Mouse (Mus musculus): Measurements from ENCODE around the gene Mybphl. TPM values are rescaled to one million over a fixed set of nuclear protein-coding genes. Genes with fewer than 3 reads are reported as not detected.
A peak's percentile ranks its signal among the peaks of the same experiment; 100 is the strongest.

Gene Mybphl
- polyA plus RNA-seq, 1 experiment, result 0.15 TPM

DNA sequence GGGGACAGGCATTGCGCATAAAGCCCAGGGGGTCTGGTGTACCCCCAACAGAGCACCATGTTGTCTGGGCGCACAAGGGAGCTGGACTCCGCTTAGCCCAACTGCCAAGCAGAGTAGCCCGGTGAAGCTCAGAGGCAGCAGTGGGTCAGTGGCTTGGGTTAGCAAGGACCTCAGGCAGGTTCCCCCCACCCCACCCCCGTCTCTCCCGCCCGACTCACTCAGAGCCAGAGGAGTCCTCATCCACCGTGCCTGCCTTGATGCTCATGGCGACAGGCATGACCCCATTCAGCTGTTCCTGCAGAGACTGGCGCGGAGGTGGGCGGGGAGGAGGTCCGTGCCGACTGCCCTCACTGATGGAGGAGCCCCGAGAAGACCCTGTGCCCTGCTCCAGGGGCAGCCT is 28.1 kb downstream of the Mybphl start:
- WGBS, result 87% methylated on average over 15 of the region's 15 CpGs
- H3K4me3 ChIP-seq (ENCODE audit: extremely low read depth, insufficient read depth, insufficient read length), result no peak overlapping the region
- no peak overlapping the region for H3K27ac ChIP-seq (ENCODE audit: insufficient read depth, low read length)
- DNase-seq (ENCODE audit: low read depth in 1 of 2, low spot score in 2 of 2), result no peak
- H3K36me3 ChIP-seq (ENCODE audit: control insufficient read depth, insufficient read depth, low read length), result no peaks in the 10 kb centered on the region
- no peaks in the 10 kb centered on the region for H3K27me3 ChIP-seq (ENCODE audit: control insufficient read depth, insufficient read depth, low read length)
- H3K4me1 ChIP-seq (ENCODE audit: control insufficient read depth, insufficient read depth, insufficient read length), result no peaks in the 10 kb centered on the region
- TF ChIP-seq POLR2A (IDR thresholded peaks at IDR 0.05; ENCODE audit: low read depth, low read length) (no peak), CTCF (IDR thresholded peaks at IDR 0.05; ENCODE audit: extremely low read depth, insufficient read depth, insufficient read length, insufficient replicate concordance) (no peak)

DNA sequence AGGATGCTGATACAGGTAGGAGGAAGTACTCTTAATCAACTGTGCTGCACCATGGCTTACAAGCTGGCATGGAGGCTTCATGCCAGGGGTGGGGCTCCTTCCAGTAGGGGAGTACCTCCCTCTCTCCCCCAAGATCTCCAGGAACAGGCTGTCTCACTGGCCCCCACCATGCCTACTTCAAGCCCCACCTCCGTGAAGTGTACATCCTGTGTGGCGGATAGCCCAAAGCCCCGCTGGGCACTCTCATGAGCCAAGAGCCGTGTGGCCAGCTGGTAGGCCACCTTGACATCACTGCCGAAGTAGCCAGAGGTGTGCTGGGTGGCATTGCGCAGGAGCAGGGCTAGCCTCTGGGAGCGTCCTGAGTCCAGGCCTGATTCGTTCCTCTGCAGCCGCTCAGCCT is 33.6 kb downstream of the Mybphl start:
- DNase-seq (ENCODE audit: low read depth in 1 of 2, low spot score in 2 of 2), result no peak
- no peaks in the 10 kb centered on the region for H3K4me1 ChIP-seq (ENCODE audit: control insufficient read depth, insufficient read depth, insufficient read length)
- H3K4me3 ChIP-seq (ENCODE audit: extremely low read depth, insufficient read depth, insufficient read length), result no peak overlapping the region
- 88% methylated on average over 9 of the region's 9 CpGs for WGBS
- H3K27ac ChIP-seq (ENCODE audit: insufficient read depth, low read length), result no peak overlapping the region
- TF ChIP-seq POLR2A (IDR thresholded peaks at IDR 0.05; ENCODE audit: low read depth, low read length) (no peak), CTCF (IDR thresholded peaks at IDR 0.05; ENCODE audit: extremely low read depth, insufficient read depth, insufficient read length, insufficient replicate concordance) (no peak)
- H3K36me3 ChIP-seq (ENCODE audit: control insufficient read depth, insufficient read depth, low read length), result no peaks in the 10 kb centered on the region
- H3K27me3 ChIP-seq (ENCODE audit: control insufficient read depth, insufficient read depth, low read length), result no peaks in the 10 kb centered on the region

DNA sequence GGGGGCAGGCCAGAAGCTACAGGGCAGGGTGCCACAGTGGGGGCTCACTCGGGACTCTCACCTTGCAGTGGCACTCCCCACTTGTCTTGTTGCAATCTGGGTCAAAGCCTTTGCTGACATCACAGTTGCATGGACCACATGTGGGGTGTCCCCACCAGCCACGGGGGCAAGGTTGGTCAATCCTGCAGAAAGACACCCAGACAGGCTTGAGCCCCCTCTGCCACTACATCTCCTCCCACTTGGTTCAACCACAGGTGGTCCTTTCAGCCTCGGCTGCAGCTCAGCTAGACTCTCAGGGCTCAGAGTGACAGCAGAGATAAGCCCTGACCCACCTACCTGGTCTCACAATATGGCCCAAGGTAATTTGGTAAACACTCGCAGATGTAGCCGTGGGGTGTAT is 35.7 kb downstream of the Mybphl start:
- no peaks in the 10 kb centered on the region for H3K36me3 ChIP-seq (ENCODE audit: control insufficient read depth, insufficient read depth, low read length)
- no peak for DNase-seq (ENCODE audit: low read depth in 1 of 2, low spot score in 2 of 2)
- TF ChIP-seq POLR2A (IDR thresholded peaks at IDR 0.05; ENCODE audit: low read depth, low read length) (no peak), CTCF (IDR thresholded peaks at IDR 0.05; ENCODE audit: extremely low read depth, insufficient read depth, insufficient read length, insufficient replicate concordance) (no peak)
- H3K4me3 ChIP-seq (ENCODE audit: extremely low read depth, insufficient read depth, insufficient read length), result no peak overlapping the region
- H3K4me1 ChIP-seq (ENCODE audit: control insufficient read depth, insufficient read depth, insufficient read length), result no peaks in the 10 kb centered on the region
- 88% methylated on average over 5 of the region's 5 CpGs for WGBS
- H3K27ac ChIP-seq (ENCODE audit: insufficient read depth, low read length), result no peak overlapping the region
- no peaks in the 10 kb centered on the region for H3K27me3 ChIP-seq (ENCODE audit: control insufficient read depth, insufficient read depth, low read length)

DNA sequence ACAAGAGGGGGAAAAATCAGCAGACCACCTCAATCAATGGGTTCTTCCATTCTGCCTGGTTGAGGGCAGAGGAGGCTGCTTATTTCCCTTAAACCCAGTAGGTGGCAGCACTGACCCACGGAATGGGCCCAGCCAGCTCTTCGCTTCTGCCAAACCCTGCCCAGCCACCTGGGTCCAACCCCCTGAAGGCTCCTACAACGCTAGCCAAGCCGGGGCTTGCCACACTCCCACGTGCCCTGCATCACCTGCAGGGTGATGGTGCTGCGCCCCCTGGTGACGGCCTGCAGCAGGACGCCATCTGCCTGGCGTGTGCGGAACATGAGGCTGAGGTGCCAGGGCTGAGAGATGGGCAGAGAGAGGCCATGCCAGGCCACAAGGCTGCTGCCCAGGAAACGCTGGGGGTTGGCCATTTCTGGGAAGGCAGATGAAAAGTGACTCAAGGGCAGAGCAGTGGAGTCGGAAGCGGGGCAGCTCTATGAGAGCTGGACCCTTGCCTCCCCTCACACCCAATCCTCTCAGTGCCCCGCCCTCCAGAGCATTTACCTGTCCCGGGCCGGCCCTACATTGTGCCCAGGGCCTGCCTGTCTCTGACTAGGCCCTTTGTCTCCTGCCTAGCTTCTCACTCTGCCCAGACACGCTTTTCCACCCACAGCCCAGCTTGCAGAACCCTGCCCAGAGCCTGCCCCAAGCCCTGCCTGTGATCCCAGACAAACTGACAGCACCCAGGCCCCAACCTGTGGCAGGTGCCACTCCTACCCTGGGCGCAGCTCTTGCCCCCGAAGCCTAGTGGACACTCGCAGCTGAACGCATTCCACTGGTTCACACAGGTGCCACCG is 37.2 kb downstream of the Mybphl start:
- no peaks in the 10 kb centered on the region for H3K27me3 ChIP-seq (ENCODE audit: control insufficient read depth, insufficient read depth, low read length)
- TF ChIP-seq POLR2A (IDR thresholded peaks at IDR 0.05; ENCODE audit: low read depth, low read length), result no peak
- TF ChIP-seq CTCF (IDR thresholded peaks at IDR 0.05; ENCODE audit: extremely low read depth, insufficient read depth, insufficient read length, insufficient replicate concordance), result peak; percentile 81; the same call in 1 of the 2 replicates
- H3K27ac ChIP-seq (ENCODE audit: insufficient read depth, low read length), result no peak overlapping the region
- no peak overlapping the region for H3K4me3 ChIP-seq (ENCODE audit: extremely low read depth, insufficient read depth, insufficient read length)
- no peaks in the 10 kb centered on the region for H3K36me3 ChIP-seq (ENCODE audit: control insufficient read depth, insufficient read depth, low read length)
- 38% methylated on average over 22 of the region's 22 CpGs for WGBS
- no peaks in the 10 kb centered on the region for H3K4me1 ChIP-seq (ENCODE audit: control insufficient read depth, insufficient read depth, insufficient read length)
- DNase-seq (ENCODE audit: low read depth in 1 of 2, low spot score in 2 of 2), result peak; percentile 88

DNA sequence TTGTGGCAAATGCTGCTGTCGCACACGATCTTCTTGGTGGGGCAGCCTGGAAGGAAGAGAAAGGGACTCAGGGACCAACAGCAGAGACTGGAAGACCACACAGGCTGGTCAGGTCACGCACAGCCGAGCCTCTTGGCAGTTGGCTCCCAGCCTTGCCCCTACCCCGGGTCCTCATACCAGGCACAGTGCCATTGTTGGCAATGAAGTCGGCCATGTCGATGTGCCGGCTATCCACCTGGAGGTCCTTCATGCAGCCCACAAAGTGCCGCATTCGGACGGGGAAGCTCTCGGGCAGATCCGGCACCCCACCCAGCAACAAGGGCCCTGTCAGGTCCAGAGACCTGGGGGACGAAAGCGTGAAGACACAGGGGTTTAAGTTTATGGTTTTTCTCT is 37.8 kb downstream of the Mybphl start:
- no peak overlapping the region for H3K4me3 ChIP-seq (ENCODE audit: extremely low read depth, insufficient read depth, insufficient read length)
- TF ChIP-seq POLR2A (IDR thresholded peaks at IDR 0.05; ENCODE audit: low read depth, low read length), result no peak
- TF ChIP-seq CTCF (IDR thresholded peaks at IDR 0.05; ENCODE audit: extremely low read depth, insufficient read depth, insufficient read length, insufficient replicate concordance), result no peak
- H3K36me3 ChIP-seq (ENCODE audit: control insufficient read depth, insufficient read depth, low read length), result no peaks in the 10 kb centered on the region
- H3K4me1 ChIP-seq (ENCODE audit: control insufficient read depth, insufficient read depth, insufficient read length), result no peaks in the 10 kb centered on the region
- 93% methylated on average over 15 of the region's 15 CpGs for WGBS
- DNase-seq (ENCODE audit: low read depth in 1 of 2, low spot score in 2 of 2), result no peak
- no peak overlapping the region for H3K27ac ChIP-seq (ENCODE audit: insufficient read depth, low read length)
- H3K27me3 ChIP-seq (ENCODE audit: control insufficient read depth, insufficient read depth, low read length), result no peaks in the 10 kb centered on the region

DNA sequence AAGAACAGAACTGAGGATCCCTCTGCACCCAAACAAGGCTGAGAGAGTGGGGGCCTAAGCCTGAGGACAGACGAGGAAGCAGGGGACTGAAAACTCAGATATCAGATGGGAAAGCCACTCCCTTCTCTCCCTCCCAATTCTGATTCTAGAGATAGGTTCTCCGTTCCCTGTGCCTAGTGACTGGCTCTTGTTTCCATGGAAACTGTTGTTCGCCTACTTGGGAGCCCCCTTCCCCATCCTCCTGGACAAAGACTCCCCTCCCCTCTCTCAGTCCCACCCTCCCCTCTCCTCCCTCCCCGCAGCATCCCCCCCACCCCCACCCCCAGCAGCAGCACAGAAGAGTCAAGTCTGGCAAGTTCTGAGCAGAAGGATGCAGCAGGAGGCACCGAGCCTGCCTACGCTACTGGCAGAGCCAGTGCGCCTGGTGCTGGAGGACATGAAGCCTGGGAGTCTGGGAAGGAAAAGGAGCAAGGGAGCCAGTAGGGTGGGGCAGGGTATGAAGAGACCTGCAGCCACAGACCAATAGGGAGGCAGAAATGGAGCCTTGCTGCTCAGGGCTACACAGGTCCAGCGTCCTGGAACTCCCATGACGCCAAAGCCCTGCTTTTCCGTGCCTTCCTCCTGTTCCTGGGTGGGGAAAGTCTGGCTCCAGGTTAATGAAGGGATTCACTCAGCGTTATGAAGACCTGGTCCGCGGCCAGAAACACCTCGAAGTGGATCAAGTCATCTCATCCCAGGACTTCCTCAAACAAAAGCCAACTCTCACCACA is 41.0 kb downstream of the Mybphl start:
- Histone ChIP-seq H3K4me3 (ENCODE audit: extremely low read depth, insufficient read depth, insufficient read length) (no peak overlapping the region), H3K36me3 (ENCODE audit: control insufficient read depth, insufficient read depth, low read length) (no peaks in the 10 kb centered on the region), H3K27me3 (ENCODE audit: control insufficient read depth, insufficient read depth, low read length) (no peaks in the 10 kb centered on the region), H3K4me1 (ENCODE audit: control insufficient read depth, insufficient read depth, insufficient read length) (no peaks in the 10 kb centered on the region), H3K27ac (ENCODE audit: insufficient read depth, low read length) (no peak overlapping the region)
- DNase-seq (ENCODE audit: low read depth in 1 of 2, low spot score in 2 of 2), result no peak
- 81% methylated on average over 14 of the region's 14 CpGs for WGBS
- TF ChIP-seq CTCF (IDR thresholded peaks at IDR 0.05; ENCODE audit: extremely low read depth, insufficient read depth, insufficient read length, insufficient replicate concordance) (no peak), POLR2A (IDR thresholded peaks at IDR 0.05; ENCODE audit: low read depth, low read length) (no peak)

Data from spleen, adult 2 months (tissue).